Mouse (Mus musculus): ENCODE data around the gene Hoxb7. TPM values are rescaled to one million over a fixed set of nuclear protein-coding genes. Genes with fewer than 3 reads are reported as not detected.

The Hoxb7 gene
- polyA plus RNA-seq, 1 experiment from 2014 or later = 1.8 TPM

GRCm38 (mm10) chr11:96280399-96281378, 5.7 kb upstream of the Hoxb7 start:
- H3K4me1 ChIP-seq (replicated peaks) = peaks cover 39% of the 10 kb centered on the region
- H3K4me3 ChIP-seq (replicated peaks) = no peak overlapping the region
- no peaks in the 10 kb centered on the region for H3K9me3 ChIP-seq
- no peak overlapping the region for H3K27ac ChIP-seq
- H3K36me3 ChIP-seq = no peaks in the 10 kb centered on the region
- H3K4me2 ChIP-seq = no peak overlapping the region
- H3K9ac ChIP-seq (replicated peaks) = no peak overlapping the region
- H3K27me3 ChIP-seq = peaks cover 97% of the 10 kb centered on the region
- no peak for ATAC-seq (ENCODE audit: insufficient number of reproducible peaks, insufficient read depth, low FRiP score, low TSS enrichment, low read depth)
- 5% methylated on average over 8 of the region's 8 CpGs for WGBS

- under 1% methylated on average over 18 of the region's 18 CpGs for WGBS
- no peaks in the 10 kb centered on the region for H3K9me3 ChIP-seq
- peaks cover 97% of the 10 kb centered on the region for H3K27me3 ChIP-seq
- peaks cover 41% of the 10 kb centered on the region for H3K4me1 ChIP-seq (replicated peaks)
- H3K9ac ChIP-seq (replicated peaks) = no peak overlapping the region
- no peak overlapping the region for H3K4me2 ChIP-seq
- no peak overlapping the region for H3K27ac ChIP-seq
- no peak overlapping the region for H3K4me3 ChIP-seq (replicated peaks)
- no peaks in the 10 kb centered on the region for H3K36me3 ChIP-seq
- no peak for ATAC-seq (ENCODE audit: insufficient number of reproducible peaks, insufficient read depth, low FRiP score, low TSS enrichment, low read depth)
These were observed 5.0 kb upstream of the Hoxb7 start for GRCm38 (mm10) chr11:96281396-96281795.

GRCm38 (mm10) chr11:96281855-96282570, 4.4 kb upstream of the Hoxb7 start, which contains the start of gene Hoxb8:
Gene Hoxb8, plus strand, starts transcription at chr11:96281905.
- no peaks in the 10 kb centered on the region for H3K36me3 ChIP-seq
- peak within 1 kb of the TSS; percentile 41 for H3K4me2 ChIP-seq
- H3K9ac ChIP-seq (replicated peaks) = no peak within 1 kb of the TSS
- peaks cover 45% of the 10 kb centered on the region for H3K4me1 ChIP-seq (replicated peaks)
- H3K27ac ChIP-seq = no peak within 1 kb of the TSS
- ATAC-seq (ENCODE audit: insufficient number of reproducible peaks, insufficient read depth, low FRiP score, low TSS enrichment, low read depth) = no peak
- under 1% methylated on average over 27 of the region's 27 CpGs for WGBS
- no peaks in the 10 kb centered on the region for H3K9me3 ChIP-seq
- peaks cover 97% of the 10 kb centered on the region for H3K27me3 ChIP-seq
- H3K4me3 ChIP-seq (replicated peaks) = peak within 1 kb of the TSS; percentile 32; the same call in 1 of the 2 replicates

GRCm38 (mm10) chr11:96282795-96283430, 3.5 kb upstream of the Hoxb7 start:
- no peak overlapping the region for H3K9ac ChIP-seq (replicated peaks)
- peaks cover 97% of the 10 kb centered on the region for H3K27me3 ChIP-seq
- peaks cover 39% of the 10 kb centered on the region for H3K4me1 ChIP-seq (replicated peaks)
- no peaks in the 10 kb centered on the region for H3K36me3 ChIP-seq
- ATAC-seq (ENCODE audit: insufficient number of reproducible peaks, insufficient read depth, low FRiP score, low TSS enrichment, low read depth) = no peak
- H3K9me3 ChIP-seq = no peaks in the 10 kb centered on the region
- peak overlapping the region; percentile 32 for H3K4me3 ChIP-seq (replicated peaks)
- H3K27ac ChIP-seq = no peak overlapping the region
- H3K4me2 ChIP-seq = peak overlapping the region; percentile 41
- WGBS = under 1% methylated on average over 49 of the region's 49 CpGs

- peak overlapping the region; percentile 52 for H3K4me2 ChIP-seq
- peaks cover 37% of the 10 kb centered on the region for H3K4me1 ChIP-seq (replicated peaks)
- no peaks in the 10 kb centered on the region for H3K9me3 ChIP-seq
- H3K27me3 ChIP-seq = peaks cover 98% of the 10 kb centered on the region
- H3K4me3 ChIP-seq (replicated peaks) = peak overlapping the region; percentile 32
- no peaks in the 10 kb centered on the region for H3K36me3 ChIP-seq
- H3K9ac ChIP-seq (replicated peaks) = peak overlapping the region; percentile 40; the same call in 1 of the 2 replicates
- 0 out of 2 replicates have a peak overlapping the region, but pooled peaks have one; percentile 45 for H3K27ac ChIP-seq
- under 1% methylated on average over 48 of the region's 49 CpGs for WGBS
- no peak for ATAC-seq (ENCODE audit: insufficient number of reproducible peaks, insufficient read depth, low FRiP score, low TSS enrichment, low read depth)
These were observed 2.2 kb upstream of the Hoxb7 start for GRCm38 (mm10) chr11:96284041-96284749.

- ATAC-seq (ENCODE audit: insufficient number of reproducible peaks, insufficient read depth, low FRiP score, low TSS enrichment, low read depth) = peak; percentile 50; the same call in 1 of the 2 replicates
- WGBS = under 1% methylated on average over 37 of the region's 37 CpGs
- Histone ChIP-seq H3K36me3 (no peaks in the 10 kb centered on the region), H3K27me3 (peaks cover 98% of the 10 kb centered on the region), H3K27ac (0 out of 2 replicates have a peak overlapping the region, but pooled peaks have one; percentile 45), H3K4me2 (peak overlapping the region; percentile 52), H3K4me1 (replicated peaks) (peaks cover 37% of the 10 kb centered on the region), H3K9ac (replicated peaks) (0 out of 2 replicates have a peak overlapping the region, but pooled peaks have one; percentile 12), H3K4me3 (replicated peaks) (peak overlapping the region; percentile 32), H3K9me3 (no peaks in the 10 kb centered on the region)
These were observed 1.4 kb upstream of the Hoxb7 start for GRCm38 (mm10) chr11:96284774-96285734.

GRCm38 (mm10) chr11:96286739-96287385, 439 bp downstream of the Hoxb7 start:
- under 1% methylated on average over 55 of the region's 55 CpGs for WGBS
- Histone ChIP-seq H3K9ac (replicated peaks) (peak overlapping the region; percentile 18; the same call in 1 of the 2 replicates), H3K9me3 (no peaks in the 10 kb centered on the region), H3K4me1 (replicated peaks) (peaks cover 37% of the 10 kb centered on the region), H3K4me2 (peak overlapping the region; percentile 52), H3K4me3 (replicated peaks) (peak overlapping the region; percentile 31), H3K36me3 (no peaks in the 10 kb centered on the region), H3K27ac (no peak overlapping the region; the same call in 1 of the 2 replicates), H3K27me3 (peaks cover 97% of the 10 kb centered on the region)
- no peak for ATAC-seq (ENCODE audit: insufficient number of reproducible peaks, insufficient read depth, low FRiP score, low TSS enrichment, low read depth)

- H3K4me1 ChIP-seq (replicated peaks) = peaks cover 32% of the 10 kb centered on the region
- peak overlapping the region; percentile 52 for H3K4me2 ChIP-seq
- H3K4me3 ChIP-seq (replicated peaks) = peak overlapping the region; percentile 31
- H3K27ac ChIP-seq = no peak overlapping the region
- ATAC-seq (ENCODE audit: insufficient number of reproducible peaks, insufficient read depth, low FRiP score, low TSS enrichment, low read depth) = no peak
- H3K36me3 ChIP-seq = no peaks in the 10 kb centered on the region
- no peak overlapping the region for H3K9ac ChIP-seq (replicated peaks)
- under 1% methylated on average over 9 of the region's 9 CpGs for WGBS
- no peaks in the 10 kb centered on the region for H3K9me3 ChIP-seq
- H3K27me3 ChIP-seq = peaks cover 97% of the 10 kb centered on the region
These were observed 988 bp downstream of the Hoxb7 start for GRCm38 (mm10) chr11:96287411-96287810.

GRCm38 (mm10) chr11:96288455-96289221, 2.2 kb downstream of the Hoxb7 start:
- Histone ChIP-seq H3K4me2 (no peak overlapping the region), H3K36me3 (no peaks in the 10 kb centered on the region), H3K4me1 (replicated peaks) (peaks cover 20% of the 10 kb centered on the region), H3K27me3 (peaks cover 97% of the 10 kb centered on the region), H3K4me3 (replicated peaks) (no peak overlapping the region), H3K9me3 (no peaks in the 10 kb centered on the region), H3K9ac (replicated peaks) (no peak overlapping the region), H3K27ac (no peak overlapping the region)
- WGBS = 25% methylated on average over 1 of the region's 1 CpGs
- ATAC-seq (ENCODE audit: insufficient number of reproducible peaks, insufficient read depth, low FRiP score, low TSS enrichment, low read depth) = no peak
